Mouse (Mus musculus) megakaryocyte, embryonic 14.5 days (primary cell): ENCODE results near the gene Mansc1. TPM values are rescaled to one million over a fixed set of nuclear protein-coding genes. Genes with fewer than 3 reads are reported as not detected.

ENCODE experiments used
- H3K27me3 ChIP-seq: replicated peaks from 2 replicates; pipeline ENCODE3; 2012; ENCODE audit warnings: inconsistent platforms
- H3K36me3 ChIP-seq: replicated peaks from 2 replicates; pipeline ENCODE3; 2012; ENCODE audit warnings: low read length, inconsistent platforms, mixed read lengths
- H3K4me1 ChIP-seq: 2 replicates; pipeline ENCODE4 v1.6.1; 2012; ENCODE audit warnings: inconsistent platforms
- H3K4me3 ChIP-seq: replicated peaks from 2 replicates; pipeline ENCODE3; 2012; ENCODE audit warnings: moderate library complexity, mild to moderate bottlenecking, inconsistent platforms
- H3K9me3 ChIP-seq: 2 replicates; pipeline ENCODE4 v1.6.1; 2012; ENCODE audit warnings: inconsistent platforms
- FLI1 ChIP-seq: IDR thresholded peaks from 2 replicates; pipeline ENCODE4 v1.6.1; 2012; ENCODE audit warnings: low read length, inconsistent platforms, mixed read lengths
- GATA1 ChIP-seq: IDR thresholded peaks from 3 replicates; pipeline ENCODE4 v1.6.1; 2012; ENCODE audit warnings: mixed read lengths, low read length, inconsistent platforms, borderline replicate concordance
- polyA plus RNA-seq: library from polyadenylated mRNA; stranded (reverse); fragments of >175 nt; gene quantifications from 2 replicates; pipeline ENCODE4 v1.2.3, GENCODE M21; 2012; ENCODE audit warnings: low replicate concordance; ENCODE audit not compliant: insufficient read depth

The Mansc1 gene
- polyA plus RNA-seq, 1 experiment, result not detected

DNA sequence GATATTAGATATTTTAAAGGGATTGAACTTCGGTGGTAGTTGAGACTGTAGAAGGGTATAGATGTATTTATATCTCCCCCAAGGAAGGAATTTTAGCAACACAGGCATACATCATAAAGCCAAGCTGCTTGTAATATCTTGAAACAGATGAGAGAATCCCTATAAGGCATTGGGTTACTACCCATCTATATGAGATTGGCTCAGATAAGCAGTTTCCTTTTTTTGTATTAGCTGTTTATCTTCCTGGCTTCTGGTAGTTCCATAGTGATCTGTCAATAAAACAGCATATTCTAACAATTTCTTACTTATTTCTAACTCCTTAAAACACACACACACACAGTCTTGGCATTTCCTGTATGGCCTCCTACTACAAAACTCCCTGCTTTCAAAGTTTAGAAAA, 7.6 kb upstream of the Mansc1 start:
- no peak for TF ChIP-seq GATA1
- no peak for TF ChIP-seq FLI1
- H3K4me1 ChIP-seq, result peaks cover 23% of the 10 kb centered on the region
- H3K27me3 ChIP-seq, result no peaks in the 10 kb centered on the region
- no peak overlapping the region for H3K4me3 ChIP-seq
- no peaks in the 10 kb centered on the region for H3K9me3 ChIP-seq
- peaks cover 13% of the 10 kb centered on the region for H3K36me3 ChIP-seq

DNA sequence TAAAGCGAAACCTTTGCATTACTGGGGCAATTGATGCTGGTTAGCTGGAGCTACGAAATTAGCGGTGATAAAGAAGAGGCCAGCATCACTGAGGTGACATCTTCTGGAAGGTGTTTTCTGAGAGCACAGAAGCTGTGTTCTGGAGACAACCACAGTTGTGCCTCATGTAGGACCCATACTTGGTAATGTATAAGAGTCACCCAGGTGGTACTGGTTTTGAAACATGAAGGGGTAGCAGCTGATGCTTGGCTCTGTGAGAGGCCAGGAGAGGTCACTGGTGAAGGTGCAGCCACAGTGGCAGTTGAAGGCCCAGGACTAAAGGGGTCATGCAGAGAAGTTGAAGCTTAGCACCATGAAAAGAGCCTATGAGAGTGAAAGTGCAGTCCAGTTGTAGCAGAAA, 6.9 kb upstream of the Mansc1 start, which contains the start of gene Borcs5:
Gene Borcs5 (plus strand): TSS at position 301 of the 400 bp plus-strand sequence.
- Histone ChIP-seq H3K4me1 (peaks cover 23% of the 10 kb centered on the region), H3K9me3 (no peaks in the 10 kb centered on the region), H3K27me3 (no peaks in the 10 kb centered on the region), H3K36me3 (peaks cover 6% of the 10 kb centered on the region), H3K4me3 (no peak within 1 kb of the TSS)
- no peak for TF ChIP-seq FLI1
- no peak for TF ChIP-seq GATA1

DNA sequence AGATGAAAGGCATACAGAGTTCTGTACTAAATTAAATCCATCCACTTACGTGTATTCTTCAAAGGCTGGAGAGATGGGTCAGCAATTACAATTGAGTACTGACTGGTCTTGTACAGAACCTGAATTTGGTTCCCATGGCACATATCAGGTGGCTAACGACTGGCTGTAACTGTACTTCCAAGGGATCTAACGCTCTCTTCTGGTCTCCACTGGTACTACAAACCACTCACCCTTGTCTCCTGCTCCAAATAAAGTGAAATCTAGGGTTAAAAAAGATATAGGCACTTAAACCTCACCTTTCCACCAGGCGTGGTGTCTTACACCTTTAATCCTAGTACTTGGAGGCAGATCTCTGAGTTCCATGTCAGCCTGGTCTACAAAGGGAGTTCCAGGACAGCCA, 4.2 kb upstream of the Mansc1 start:
- H3K4me3 ChIP-seq, result no peak overlapping the region
- no peaks in the 10 kb centered on the region for H3K9me3 ChIP-seq
- TF ChIP-seq GATA1 (no peak), FLI1 (no peak)
- no peaks in the 10 kb centered on the region for H3K36me3 ChIP-seq
- H3K4me1 ChIP-seq, result peaks cover 22% of the 10 kb centered on the region
- H3K27me3 ChIP-seq, result peaks cover 7% of the 10 kb centered on the region

DNA sequence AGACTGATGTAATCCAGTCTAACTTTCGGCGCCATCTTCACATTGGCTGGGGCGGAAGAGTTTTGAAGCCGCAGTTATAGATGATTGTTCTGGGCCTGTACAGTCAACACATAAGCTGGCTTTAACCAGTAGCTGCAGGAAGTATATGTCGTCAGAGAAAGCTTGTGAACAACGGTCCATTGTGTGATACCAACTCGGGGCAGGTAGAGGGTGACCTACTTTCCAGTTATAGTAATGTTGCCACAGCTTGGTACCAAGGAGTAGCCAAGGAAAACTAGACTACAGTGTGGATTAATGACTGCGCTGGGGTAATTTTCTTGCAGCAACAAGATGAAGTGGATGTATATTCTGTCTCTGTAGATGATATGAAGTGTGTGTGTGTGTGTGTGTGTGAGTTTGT, 1.3 kb upstream of the Mansc1 start:
- no peak for TF ChIP-seq FLI1
- no peak overlapping the region for H3K4me3 ChIP-seq
- H3K4me1 ChIP-seq, result peaks cover 25% of the 10 kb centered on the region
- H3K36me3 ChIP-seq, result no peaks in the 10 kb centered on the region
- H3K9me3 ChIP-seq, result no peaks in the 10 kb centered on the region
- H3K27me3 ChIP-seq, result peaks cover 7% of the 10 kb centered on the region

DNA sequence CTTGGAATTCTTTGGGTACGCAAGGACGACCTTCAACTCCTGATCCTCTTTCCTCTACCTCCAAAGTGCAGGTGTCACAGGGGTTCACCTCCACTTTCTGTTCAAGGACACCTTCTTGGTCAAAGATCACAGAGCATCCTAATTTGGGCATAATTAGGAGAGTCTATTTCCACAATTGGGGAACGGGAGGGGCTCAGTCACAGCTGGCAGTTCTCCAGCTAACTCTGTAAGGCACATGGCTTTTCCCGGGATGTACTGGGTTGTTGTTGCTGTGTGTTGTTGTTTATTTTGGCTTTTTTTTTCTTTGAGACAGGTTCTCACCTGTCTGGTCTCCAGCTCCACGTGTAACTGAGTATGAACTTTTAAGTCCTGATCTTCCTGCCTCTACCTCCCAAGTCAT, 468 bp upstream of the Mansc1 start:
- Histone ChIP-seq H3K4me3 (no peak overlapping the region), H3K4me1 (peaks cover 25% of the 10 kb centered on the region), H3K36me3 (no peaks in the 10 kb centered on the region), H3K27me3 (peaks cover 7% of the 10 kb centered on the region), H3K9me3 (no peaks in the 10 kb centered on the region)
- TF ChIP-seq GATA1, result no peak
- no peak for TF ChIP-seq FLI1

DNA sequence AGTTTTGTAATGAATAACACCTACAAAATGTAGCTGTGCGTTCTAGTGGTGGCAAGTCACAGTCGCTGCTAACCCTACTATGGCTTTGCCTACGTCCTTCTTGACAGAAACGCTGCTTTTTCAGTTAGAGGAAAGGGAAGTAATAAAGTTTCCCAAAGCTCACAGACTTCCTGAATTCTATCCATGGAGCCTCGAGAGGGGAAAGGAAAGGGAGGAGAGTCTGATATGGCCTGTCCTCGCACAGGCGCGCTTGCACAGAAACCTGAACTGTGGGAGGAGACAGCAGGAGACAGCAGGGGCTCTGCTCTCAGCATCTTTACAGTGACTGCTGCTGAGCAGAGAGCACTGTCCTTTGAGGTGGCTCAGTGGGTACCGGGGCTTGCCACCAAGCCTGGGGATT, 1.8 kb downstream of the Mansc1 start:
- Histone ChIP-seq H3K36me3 (no peaks in the 10 kb centered on the region), H3K4me1 (peaks cover 20% of the 10 kb centered on the region), H3K4me3 (no peak overlapping the region), H3K9me3 (no peaks in the 10 kb centered on the region), H3K27me3 (peaks cover 7% of the 10 kb centered on the region)
- TF ChIP-seq FLI1 (no peak), GATA1 (no peak)

DNA sequence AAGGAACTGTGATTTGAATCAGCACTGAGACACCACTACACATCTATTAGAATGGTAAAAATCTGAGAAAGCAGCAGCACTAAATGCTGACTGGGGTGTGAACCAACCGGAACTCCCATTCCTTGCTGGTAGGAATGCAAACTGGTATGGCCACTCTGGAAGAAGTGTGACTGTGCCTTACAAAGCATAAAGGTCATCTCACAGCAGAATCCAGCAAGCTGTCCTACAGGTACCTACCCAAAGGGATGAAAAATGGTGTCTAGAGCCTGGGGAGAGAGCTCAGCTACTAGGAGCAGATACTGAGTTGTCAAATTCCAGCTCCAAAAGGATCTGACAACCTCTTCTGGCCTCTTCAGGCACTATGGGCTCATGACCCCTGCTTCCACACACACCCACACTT, 5.7 kb downstream of the Mansc1 start:
- Histone ChIP-seq H3K4me1 (peaks cover 16% of the 10 kb centered on the region), H3K36me3 (no peaks in the 10 kb centered on the region), H3K27me3 (no peaks in the 10 kb centered on the region), H3K9me3 (no peaks in the 10 kb centered on the region), H3K4me3 (no peak overlapping the region)
- no peak for TF ChIP-seq GATA1
- TF ChIP-seq FLI1, result no peak

DNA sequence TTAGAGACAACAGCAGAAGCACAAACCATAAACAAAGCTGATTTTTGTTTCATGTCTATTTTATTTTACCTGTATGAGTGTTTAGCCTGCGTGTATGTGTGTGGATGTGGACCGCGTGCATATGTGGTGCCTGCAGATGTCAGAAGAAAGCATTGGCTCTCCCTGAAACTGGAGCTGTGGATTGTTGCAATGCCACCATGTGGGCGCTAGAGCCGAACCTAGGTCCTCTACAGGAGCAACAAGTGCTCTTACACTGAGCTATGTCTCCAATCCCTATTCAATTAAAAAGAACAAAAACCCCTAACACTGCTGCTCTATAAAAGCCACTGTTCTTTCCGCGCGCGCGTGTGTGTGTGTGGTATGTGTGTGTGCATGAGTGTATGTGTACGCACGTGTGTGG, 6.9 kb downstream of the Mansc1 start:
- Histone ChIP-seq H3K9me3 (no peaks in the 10 kb centered on the region), H3K36me3 (no peaks in the 10 kb centered on the region), H3K27me3 (no peaks in the 10 kb centered on the region), H3K4me1 (peaks cover 19% of the 10 kb centered on the region), H3K4me3 (no peak overlapping the region)
- TF ChIP-seq GATA1, result no peak
- TF ChIP-seq FLI1, result no peak

DNA sequence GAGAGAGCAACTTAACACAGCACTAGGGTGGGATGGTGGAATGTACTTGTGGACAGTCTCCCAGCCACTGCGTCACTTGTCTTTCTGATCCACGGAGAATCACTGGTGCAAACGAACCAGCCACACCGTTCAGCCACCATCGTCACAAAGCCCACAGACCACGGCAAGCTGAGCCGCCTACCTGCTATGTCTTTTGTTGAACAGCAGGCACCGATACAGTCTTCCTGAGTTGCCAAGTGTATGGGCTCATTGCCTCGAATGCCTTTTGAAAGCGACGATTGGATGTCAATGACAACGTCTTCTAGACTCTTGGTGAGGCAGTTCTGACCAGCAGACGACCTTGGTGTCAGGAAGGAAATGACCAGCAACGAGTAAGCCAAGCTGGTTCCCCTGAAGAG, 10.7 kb downstream of the Mansc1 start:
- H3K4me1 ChIP-seq, result peaks cover 16% of the 10 kb centered on the region
- no peaks in the 10 kb centered on the region for H3K27me3 ChIP-seq
- no peaks in the 10 kb centered on the region for H3K9me3 ChIP-seq
- peak overlapping the region; percentile 44 for H3K4me3 ChIP-seq
- no peaks in the 10 kb centered on the region for H3K36me3 ChIP-seq
- no peak for TF ChIP-seq GATA1
- no peak for TF ChIP-seq FLI1

DNA sequence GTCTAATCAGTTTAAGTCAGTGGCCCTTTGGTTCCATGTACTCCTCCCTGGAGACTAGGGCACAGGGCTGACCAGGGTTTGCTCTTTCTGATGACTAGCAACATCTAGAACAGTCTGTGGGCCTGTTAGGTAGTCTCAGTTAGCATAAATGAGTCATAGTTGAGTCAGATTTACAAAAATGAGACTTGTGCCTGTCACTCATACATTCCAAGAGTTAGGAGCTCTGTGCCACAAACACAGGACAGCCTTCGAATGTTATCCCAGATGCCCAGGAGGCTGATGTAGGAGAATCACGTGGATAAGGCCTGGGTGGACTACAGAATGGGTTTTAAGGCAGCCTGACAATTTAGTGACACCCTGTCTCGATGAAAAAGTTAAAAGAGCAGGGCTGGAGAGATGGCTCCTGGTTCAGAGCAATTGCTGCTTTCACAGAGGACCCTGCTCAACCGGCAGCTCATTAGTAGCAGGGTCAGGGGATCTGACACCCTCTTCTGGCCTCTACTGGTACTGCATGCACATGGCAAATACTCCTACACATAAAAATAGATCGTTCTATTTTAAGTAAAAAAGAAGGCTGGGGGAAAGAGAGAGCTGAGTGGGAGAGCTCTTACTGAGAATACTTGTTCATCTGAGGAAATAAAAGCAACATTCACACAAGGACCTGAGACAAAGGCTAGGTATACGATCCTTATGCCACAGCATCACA, 11.3 kb downstream of the Mansc1 start:
- no peak for TF ChIP-seq GATA1
- no peak for TF ChIP-seq FLI1
- Histone ChIP-seq H3K4me3 (no peak overlapping the region), H3K4me1 (peaks cover 16% of the 10 kb centered on the region), H3K9me3 (no peaks in the 10 kb centered on the region), H3K27me3 (no peaks in the 10 kb centered on the region), H3K36me3 (no peaks in the 10 kb centered on the region)
